Mouse (Mus musculus) brain, embryonic 14.5 days (tissue): ENCODE data around the gene 4930426L09Rik.
"Not testable (repeated sequence)": the region's sequence is repeated elsewhere in the genome, so short reads cannot be mapped to it uniquely, and the experiment has no call there.

ENCODE experiments used
- CTCF ChIP-seq: fragments of 200-500 bp; IDR thresholded peaks from 2 replicates; pipeline ENCODE4 v1.5.1; 2012; ENCODE audit warnings: inconsistent platforms, mild to moderate bottlenecking, moderate library complexity, borderline replicate concordance; ENCODE audit not compliant: insufficient read depth, insufficient read length; ENCODE audit errors: extremely low read depth
- POLR2A ChIP-seq: fragments of 200-500 bp; IDR thresholded peaks from 2 replicates; pipeline ENCODE4 v1.6.1; 2012; ENCODE audit warnings: mild to moderate bottlenecking, inconsistent platforms, borderline replicate concordance; ENCODE audit not compliant: poor library complexity, insufficient read depth, insufficient read length, severe bottlenecking; ENCODE audit errors: extremely low read depth

GRCm38 (mm10) chr2:19010541-19010940 is 12.4 kb downstream of the 4930426L09Rik start:
- TF ChIP-seq CTCF, POLR2A: not testable (repeated sequence)
